Mouse (Mus musculus): ENCODE data around the gene Fam117b. TPM values are rescaled to one million over a fixed set of nuclear protein-coding genes. Genes with fewer than 3 reads are reported as not detected.
A peak's percentile ranks its signal among the peaks of the same experiment; 100 is the strongest.

The Fam117b gene
- polyA plus RNA-seq, 1 experiment from 2014 or later, result 15.7 TPM

- WGBS, result 87% methylated on average over 2 of the region's 2 CpGs
- Histone ChIP-seq H3K27ac (no peak overlapping the region), H3K4me2 (no peak overlapping the region), H3K9ac (no peak overlapping the region), H3K27me3 (no peaks in the 10 kb centered on the region), H3K9me3 (replicated peaks) (no peaks in the 10 kb centered on the region), H3K4me3 (no peak overlapping the region), H3K36me3 (ENCODE audit: poor library complexity, severe bottlenecking) (no peaks in the 10 kb centered on the region), H3K4me1 (no peaks in the 10 kb centered on the region)
- no peak for ATAC-seq
Measured at GRCm38 (mm10) chr1:59899679-59900078, 13.1 kb upstream of the Fam117b start.

GRCm38 (mm10) chr1:59901082-59901876 is 11.5 kb upstream of the Fam117b start:
- ATAC-seq, result no peak
- Histone ChIP-seq H3K4me3 (no peak overlapping the region), H3K27ac (no peak overlapping the region), H3K36me3 (ENCODE audit: poor library complexity, severe bottlenecking) (no peaks in the 10 kb centered on the region), H3K27me3 (no peaks in the 10 kb centered on the region), H3K4me2 (no peak overlapping the region), H3K4me1 (no peaks in the 10 kb centered on the region), H3K9ac (no peak overlapping the region), H3K9me3 (replicated peaks) (no peaks in the 10 kb centered on the region)
- 93% methylated on average over 5 of the region's 5 CpGs for WGBS

GRCm38 (mm10) chr1:59902634-59903033 is 10.2 kb upstream of the Fam117b start:
- H3K9me3 ChIP-seq (replicated peaks), result no peaks in the 10 kb centered on the region
- no peak overlapping the region for H3K4me2 ChIP-seq
- no peak for ATAC-seq
- 53% methylated on average over 3 of the region's 3 CpGs for WGBS
- no peaks in the 10 kb centered on the region for H3K36me3 ChIP-seq (ENCODE audit: poor library complexity, severe bottlenecking)
- no peaks in the 10 kb centered on the region for H3K4me1 ChIP-seq
- no peak overlapping the region for H3K27ac ChIP-seq
- H3K27me3 ChIP-seq, result no peaks in the 10 kb centered on the region
- no peak overlapping the region for H3K9ac ChIP-seq
- no peak overlapping the region for H3K4me3 ChIP-seq

- H3K36me3 ChIP-seq (ENCODE audit: poor library complexity, severe bottlenecking), result no peaks in the 10 kb centered on the region
- WGBS, result 94% methylated on average over 6 of the region's 6 CpGs
- no peaks in the 10 kb centered on the region for H3K4me1 ChIP-seq
- no peak for ATAC-seq
- no peaks in the 10 kb centered on the region for H3K9me3 ChIP-seq (replicated peaks)
- H3K9ac ChIP-seq, result no peak overlapping the region
- no peak overlapping the region for H3K27ac ChIP-seq
- no peak overlapping the region for H3K4me2 ChIP-seq
- no peak overlapping the region for H3K4me3 ChIP-seq
- no peaks in the 10 kb centered on the region for H3K27me3 ChIP-seq
Measured at GRCm38 (mm10) chr1:59904630-59905295, 8.0 kb upstream of the Fam117b start.

- ATAC-seq, result no peak
- Histone ChIP-seq H3K9ac (no peak overlapping the region), H3K9me3 (replicated peaks) (no peaks in the 10 kb centered on the region), H3K27ac (no peak overlapping the region), H3K4me1 (no peaks in the 10 kb centered on the region), H3K27me3 (no peaks in the 10 kb centered on the region), H3K4me3 (no peak overlapping the region), H3K36me3 (ENCODE audit: poor library complexity, severe bottlenecking) (no peaks in the 10 kb centered on the region), H3K4me2 (no peak overlapping the region)
- WGBS, result 78% methylated on average over 2 of the region's 2 CpGs
Measured at GRCm38 (mm10) chr1:59905916-59906315, 6.9 kb upstream of the Fam117b start.

- no peaks in the 10 kb centered on the region for H3K36me3 ChIP-seq (ENCODE audit: poor library complexity, severe bottlenecking)
- H3K27ac ChIP-seq, result no peak overlapping the region
- no peak overlapping the region for H3K9ac ChIP-seq
- H3K4me2 ChIP-seq, result no peak overlapping the region
- no peaks in the 10 kb centered on the region for H3K4me1 ChIP-seq
- 89% methylated on average over 13 of the region's 13 CpGs for WGBS
- no peak overlapping the region for H3K4me3 ChIP-seq
- ATAC-seq, result no peak
- H3K27me3 ChIP-seq, result no peaks in the 10 kb centered on the region
- H3K9me3 ChIP-seq (replicated peaks), result no peaks in the 10 kb centered on the region
Measured at GRCm38 (mm10) chr1:59906819-59907521, 5.8 kb upstream of the Fam117b start.

- H3K27ac ChIP-seq, result no peak overlapping the region
- H3K4me2 ChIP-seq, result no peak overlapping the region
- ATAC-seq, result no peak
- WGBS, result 37% methylated on average over 2 of the region's 2 CpGs
- H3K27me3 ChIP-seq, result no peaks in the 10 kb centered on the region
- H3K9ac ChIP-seq, result no peak overlapping the region
- H3K4me3 ChIP-seq, result no peak overlapping the region
- H3K36me3 ChIP-seq (ENCODE audit: poor library complexity, severe bottlenecking), result no peaks in the 10 kb centered on the region
- H3K4me1 ChIP-seq, result no peaks in the 10 kb centered on the region
- H3K9me3 ChIP-seq (replicated peaks), result no peaks in the 10 kb centered on the region
Measured at GRCm38 (mm10) chr1:59907700-59908099, 5.1 kb upstream of the Fam117b start.

GRCm38 (mm10) chr1:59910941-59911340 is 1.9 kb upstream of the Fam117b start:
- no peak overlapping the region for H3K4me2 ChIP-seq
- no peak overlapping the region for H3K27ac ChIP-seq
- no peaks in the 10 kb centered on the region for H3K36me3 ChIP-seq (ENCODE audit: poor library complexity, severe bottlenecking)
- no peak overlapping the region for H3K4me3 ChIP-seq
- peaks cover 22% of the 10 kb centered on the region for H3K4me1 ChIP-seq
- no peak for ATAC-seq
- H3K9ac ChIP-seq, result no peak overlapping the region
- 81% methylated on average over 1 of the region's 1 CpGs for WGBS
- H3K9me3 ChIP-seq (replicated peaks), result no peaks in the 10 kb centered on the region
- H3K27me3 ChIP-seq, result no peaks in the 10 kb centered on the region

- Histone ChIP-seq H3K9me3 (replicated peaks) (no peaks in the 10 kb centered on the region), H3K9ac (peak overlapping the region; percentile 96), H3K4me3 (peak overlapping the region; percentile 97), H3K4me2 (peak overlapping the region; percentile 82), H3K27ac (peak overlapping the region; percentile 96), H3K4me1 (peaks cover 26% of the 10 kb centered on the region), H3K36me3 (ENCODE audit: poor library complexity, severe bottlenecking) (no peaks in the 10 kb centered on the region), H3K27me3 (no peaks in the 10 kb centered on the region)
- peak; percentile 63 for ATAC-seq
- 0% methylated on average over 61 of the region's 98 CpGs for WGBS
Measured at GRCm38 (mm10) chr1:59913195-59913868, 526 bp downstream of the Fam117b start.

GRCm38 (mm10) chr1:59913869-59914225 is 1.0 kb downstream of the Fam117b start:
- Histone ChIP-seq H3K27me3 (no peaks in the 10 kb centered on the region), H3K4me1 (peaks cover 26% of the 10 kb centered on the region), H3K27ac (peak overlapping the region; percentile 96), H3K4me2 (peak overlapping the region; percentile 82), H3K36me3 (ENCODE audit: poor library complexity, severe bottlenecking) (no peaks in the 10 kb centered on the region), H3K4me3 (peak overlapping the region; percentile 97), H3K9me3 (replicated peaks) (no peaks in the 10 kb centered on the region), H3K9ac (peak overlapping the region; percentile 96)
- WGBS, result 5% methylated on average over 12 of the region's 12 CpGs
- ATAC-seq, result no peak

- Histone ChIP-seq H3K4me1 (peaks cover 26% of the 10 kb centered on the region), H3K9me3 (replicated peaks) (no peaks in the 10 kb centered on the region), H3K27me3 (no peaks in the 10 kb centered on the region), H3K4me3 (peak overlapping the region; percentile 97), H3K9ac (peak overlapping the region; percentile 96; the same call in 1 of the 2 replicates), H3K27ac (no peak overlapping the region), H3K36me3 (ENCODE audit: poor library complexity, severe bottlenecking) (no peaks in the 10 kb centered on the region), H3K4me2 (peak overlapping the region; percentile 82)
- WGBS, result 70% methylated on average over 3 of the region's 3 CpGs
- ATAC-seq, result no peak
Measured at GRCm38 (mm10) chr1:59914799-59915198, 2.0 kb downstream of the Fam117b start.
